Mouse (Mus musculus) ovary, adult 10 weeks (tissue): ENCODE measurements around the gene Mctp1. TPM values are rescaled to one million over a fixed set of nuclear protein-coding genes. Genes with fewer than 3 reads are reported as not detected.

Source experiments
- polyA plus RNA-seq: library from polyadenylated mRNA; stranded (reverse); fragments of 350-450 nt; fragmentation: Illumina TruSeq; extraction: RNeasy Lipid Tissue Mini Kit (QIAGEN cat#74804); gene quantifications from one replicate; pipeline ENCODE4 v1.2.3, GENCODE M21; 2014

Gene Mctp1
- polyA plus RNA-seq: 95.9 TPM

GRCm38 (mm10) chr13:76383972-76384663, at the start of gene Mctp1:
TSS of gene Mctp1 (plus strand) at chr13:76384535.

Other genes with a start within 250 kb of the Mctp1 start
- 7.9 TPM for gene Fam81b, start 79.5 kb upstream of the Mctp1 start, polyA plus RNA-seq